Mouse (Mus musculus) layer of hippocampus, adult 9-11 months (tissue): ENCODE measurements at regions not wholly inside any gene's neighbourhood (a gene's known extent, or its start where the extent isn't known, plus 50 kb on each side); places are given as distances from the start of the nearest gene placed in this dataset.

Experiments
- DNase-seq: peaks from one replicate; pipeline ENCODE4 v3.0.0; 2022

DNA sequence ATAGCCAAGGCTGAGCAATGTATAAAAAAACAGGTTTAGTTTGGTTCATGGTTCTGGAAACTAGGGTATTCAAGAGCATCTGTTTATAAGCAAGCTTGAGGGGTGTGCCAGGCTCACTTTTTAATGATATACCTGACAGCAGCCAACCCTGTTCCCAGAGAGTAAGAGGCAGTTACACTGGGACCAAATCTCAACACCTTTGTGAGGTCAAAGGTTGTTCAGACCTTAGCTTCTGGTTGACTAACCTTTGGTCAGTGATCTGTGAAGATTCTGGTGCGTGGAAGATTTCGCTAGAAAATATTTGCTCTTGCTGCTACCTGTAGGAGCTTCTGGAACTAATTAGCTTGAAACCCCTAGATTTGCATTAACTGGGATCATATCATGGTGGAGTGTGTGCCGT, 140.8 kb downstream of the Bod1 start:
- DNase-seq = no peak

DNA sequence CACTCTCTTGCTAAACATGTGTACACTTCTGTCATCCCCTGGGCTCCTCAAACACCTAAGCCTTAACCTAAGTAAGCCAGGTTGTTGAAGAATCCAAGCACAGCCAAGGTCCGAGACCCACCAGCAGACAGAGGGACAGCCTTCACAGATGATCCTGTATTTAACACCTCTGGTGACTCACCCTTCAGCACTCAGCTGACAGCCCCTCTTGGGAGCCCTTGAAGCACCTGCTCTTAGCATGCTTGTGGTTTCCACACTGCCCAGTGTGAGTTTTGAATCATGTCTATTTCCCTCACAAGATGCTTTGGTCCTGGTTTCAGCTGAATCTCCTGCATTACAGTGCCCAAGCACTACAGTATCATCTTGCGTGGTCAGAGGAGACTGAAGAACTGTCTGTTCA, 142.0 kb downstream of the Bod1 start:
- no peak for DNase-seq

DNA sequence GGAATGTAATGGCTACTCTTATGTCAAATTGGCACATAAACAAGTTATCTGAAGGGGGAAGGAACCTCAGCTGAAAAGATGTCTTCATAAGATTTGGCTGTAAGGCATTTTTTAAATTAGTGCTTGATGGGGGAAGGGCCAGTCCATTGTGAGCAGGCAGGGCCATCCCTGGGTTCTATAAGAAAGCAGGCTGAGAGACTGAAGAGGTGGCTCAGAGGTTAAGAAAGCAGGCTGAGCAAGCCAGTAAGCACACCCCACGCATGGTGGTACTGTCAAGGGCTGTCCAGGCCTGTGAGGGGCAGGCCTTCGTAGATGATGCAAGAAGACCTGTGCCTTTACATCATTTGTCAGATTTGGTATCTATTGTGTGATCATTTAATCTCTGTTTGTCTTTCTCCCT, 147.0 kb downstream of the Bod1 start:
- no peak for DNase-seq

DNA sequence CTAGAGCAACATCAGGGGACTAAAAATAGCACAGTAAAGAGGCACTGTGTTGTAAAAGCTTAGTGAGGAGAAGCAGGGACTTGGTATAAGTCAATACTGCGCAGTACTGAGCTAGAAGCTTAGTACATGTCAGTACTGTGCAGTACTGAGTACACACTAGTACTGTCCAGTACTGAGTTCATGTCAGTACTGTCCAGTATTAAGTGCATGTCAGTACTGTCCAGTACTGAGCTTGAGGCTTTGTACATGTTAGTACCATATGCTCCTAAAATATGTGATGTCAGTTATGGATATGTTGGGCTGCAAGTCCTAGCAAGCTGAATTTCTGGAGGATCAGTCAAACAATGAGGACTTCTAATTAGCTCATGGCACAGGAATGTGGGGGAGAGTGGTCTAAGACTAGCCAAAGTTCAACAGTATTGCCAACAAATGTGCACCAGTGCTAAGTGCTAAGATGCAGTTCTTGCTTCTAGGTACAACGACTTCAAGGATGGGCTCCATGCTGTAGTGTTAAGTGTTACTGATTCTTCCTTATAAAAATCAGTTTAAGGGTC, 147.5 kb downstream of the Bod1 start:
- no peak for DNase-seq

DNA sequence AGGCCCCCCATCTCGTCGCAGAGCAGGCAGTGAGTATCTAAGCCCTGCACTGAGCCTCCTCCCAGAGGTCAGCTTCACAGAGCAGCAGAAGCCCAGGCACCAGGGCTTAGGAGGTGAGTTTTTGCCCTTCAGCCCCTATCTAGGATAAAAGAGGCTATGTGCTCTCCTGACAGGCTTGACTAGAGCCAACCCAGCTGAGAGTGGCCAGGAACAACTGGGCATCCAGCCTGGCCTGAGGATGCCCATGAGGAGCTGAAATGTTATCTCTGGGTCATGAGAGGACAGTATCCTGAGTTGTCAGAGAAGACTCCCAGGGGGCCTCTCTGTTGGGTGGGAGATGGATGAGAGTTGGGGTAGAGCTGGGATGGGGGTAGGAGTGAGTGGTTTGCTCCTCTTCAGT, 149.6 kb downstream of the Bod1 start:
- DNase-seq = no peak

DNA sequence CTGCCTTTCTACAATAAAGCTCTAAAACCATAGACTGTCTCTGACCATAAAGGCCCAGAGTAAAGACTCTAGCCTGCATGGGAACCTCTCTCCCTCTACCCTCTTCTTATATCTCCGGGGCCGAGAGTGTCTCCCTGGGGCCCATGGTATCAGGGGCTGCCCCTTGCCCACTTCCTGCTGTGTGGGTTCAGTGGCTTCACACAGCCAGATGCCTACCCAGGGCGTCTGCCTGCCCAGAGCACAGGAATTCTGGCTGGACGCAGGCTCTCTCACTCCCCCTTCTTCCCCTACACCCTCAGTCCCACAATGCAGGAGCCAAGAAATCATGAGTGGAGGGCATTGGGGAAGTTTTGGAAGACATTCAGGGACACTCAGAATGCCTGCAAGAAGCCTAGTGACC, 150.8 kb downstream of the Bod1 start:
- DNase-seq = no peak

DNA sequence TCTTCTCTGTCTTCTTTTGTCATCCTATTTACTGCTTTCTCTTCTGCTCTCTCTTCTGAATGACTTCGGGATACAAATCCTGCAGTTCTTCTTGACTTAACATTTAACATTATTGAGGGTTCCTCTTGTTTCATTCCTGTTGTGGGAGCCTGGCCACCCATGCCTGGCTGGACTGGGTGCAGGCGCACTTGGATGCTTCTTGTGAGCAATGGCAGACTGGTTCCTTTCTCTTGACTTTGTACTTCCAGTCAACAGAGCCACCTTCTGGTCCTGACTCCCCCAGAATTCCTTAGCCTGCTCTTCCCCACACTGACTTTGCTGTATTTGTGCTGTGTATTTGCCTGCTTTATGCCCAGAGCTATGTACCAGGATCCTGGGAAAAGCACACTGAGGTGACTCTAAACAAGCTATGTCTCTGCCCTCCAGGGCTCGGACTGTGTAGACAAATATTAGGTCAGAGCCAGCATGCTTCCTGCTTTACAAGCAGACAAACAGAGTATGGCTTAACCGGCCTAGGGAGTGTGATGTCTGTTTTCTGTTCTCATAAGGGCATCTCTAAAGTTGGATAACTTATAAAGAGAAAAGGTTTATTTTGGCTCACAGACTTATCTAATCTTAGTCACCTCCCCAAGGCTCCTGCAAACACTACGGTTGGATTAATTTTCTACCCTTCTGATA, 133.5 kb upstream of the Stc2 start:
- no peak for DNase-seq

DNA sequence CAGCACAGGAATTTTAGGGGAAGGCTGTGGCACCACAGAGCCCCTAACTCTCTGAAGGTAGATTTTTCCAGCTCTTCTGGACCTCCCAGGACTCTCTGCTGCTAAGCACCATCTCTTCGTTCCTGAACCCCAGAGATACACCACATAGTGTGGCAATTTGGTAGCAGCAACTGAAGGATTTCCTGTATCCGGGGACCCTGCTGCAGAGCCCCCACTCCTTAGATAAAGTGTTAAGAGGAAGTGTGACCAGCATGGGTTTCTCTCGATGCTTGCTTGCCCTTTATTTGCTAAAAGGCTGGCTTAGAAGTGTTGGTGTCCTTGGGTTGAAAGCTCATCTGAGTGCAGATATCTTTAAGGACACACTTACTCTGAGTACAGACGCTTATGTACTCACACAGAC, 115.6 kb upstream of the Stc2 start:
- DNase-seq = no peak

DNA sequence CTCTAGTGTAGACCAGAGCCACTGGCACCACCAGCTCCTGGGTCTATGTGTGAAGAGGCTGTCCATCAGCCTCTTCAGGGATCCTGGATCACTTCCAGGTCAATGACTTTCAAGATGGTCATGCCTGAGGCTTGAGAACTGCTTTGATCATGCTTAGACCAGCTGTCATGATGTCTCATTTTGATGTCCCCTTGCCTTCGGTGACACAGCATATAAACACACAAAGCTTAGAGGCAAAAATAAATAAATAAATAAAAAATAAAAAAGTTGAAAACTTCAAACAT, 111.1 kb upstream of the Stc2 start:
- DNase-seq = no peak

DNA sequence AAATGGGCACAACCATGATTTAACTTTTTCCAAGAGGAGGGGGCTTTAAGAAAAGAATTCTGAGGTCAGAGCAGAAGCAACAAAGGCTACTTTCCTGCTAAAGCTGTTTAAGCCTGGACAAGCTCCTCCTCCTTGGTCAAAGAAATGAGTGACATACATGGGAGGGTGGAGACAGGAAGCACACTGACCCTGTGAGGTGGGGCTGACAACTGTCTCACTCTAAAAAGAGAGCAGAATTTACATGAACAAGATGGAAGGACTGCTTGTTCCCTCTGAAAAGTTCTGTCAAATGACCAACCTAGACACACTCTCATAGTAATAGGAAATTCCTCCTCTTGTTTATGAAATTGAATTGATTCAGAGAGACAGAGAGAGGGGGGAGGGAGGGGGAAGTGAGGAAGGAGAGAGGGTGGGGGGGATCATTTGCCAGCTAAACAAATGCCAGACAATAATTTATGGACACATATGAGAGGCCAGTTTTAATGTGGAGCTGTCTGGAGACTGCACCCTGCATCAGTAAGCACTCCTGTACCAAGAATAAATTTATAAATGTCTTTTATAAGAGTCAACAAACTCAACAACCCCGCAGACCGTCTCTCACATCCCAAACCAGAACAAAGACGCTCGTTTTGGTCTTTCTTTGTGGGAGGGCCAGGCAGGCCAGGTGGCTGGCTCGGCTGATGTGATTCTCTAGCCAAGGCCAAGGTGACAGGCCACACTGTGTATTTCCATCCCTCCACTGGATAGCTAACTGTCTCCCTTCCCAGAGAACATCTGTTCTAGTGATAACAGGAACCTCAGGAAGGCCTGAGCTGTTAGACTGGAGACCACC, 110.6 kb upstream of the Stc2 start:
- DNase-seq = no peak

DNA sequence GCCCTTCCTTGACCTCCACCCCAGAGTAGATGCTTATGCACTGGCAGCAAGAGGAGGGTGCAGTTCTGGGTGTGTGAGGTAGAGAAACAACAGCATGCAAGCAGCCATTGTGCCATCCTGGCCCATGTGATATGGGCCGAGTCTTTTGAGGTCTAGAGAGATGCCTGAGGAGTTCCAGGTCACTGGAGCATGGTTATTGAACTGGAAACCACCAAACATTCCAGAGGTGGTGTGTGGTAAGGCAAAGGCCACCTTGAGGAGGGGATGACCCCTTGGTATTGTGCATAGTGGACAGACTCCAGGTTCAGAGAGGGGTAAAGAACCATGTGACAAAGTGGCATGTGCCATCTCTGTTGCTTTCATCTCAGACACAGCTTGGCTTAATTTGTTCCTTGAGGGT, 107.9 kb upstream of the Stc2 start:
- no peak for DNase-seq

DNA sequence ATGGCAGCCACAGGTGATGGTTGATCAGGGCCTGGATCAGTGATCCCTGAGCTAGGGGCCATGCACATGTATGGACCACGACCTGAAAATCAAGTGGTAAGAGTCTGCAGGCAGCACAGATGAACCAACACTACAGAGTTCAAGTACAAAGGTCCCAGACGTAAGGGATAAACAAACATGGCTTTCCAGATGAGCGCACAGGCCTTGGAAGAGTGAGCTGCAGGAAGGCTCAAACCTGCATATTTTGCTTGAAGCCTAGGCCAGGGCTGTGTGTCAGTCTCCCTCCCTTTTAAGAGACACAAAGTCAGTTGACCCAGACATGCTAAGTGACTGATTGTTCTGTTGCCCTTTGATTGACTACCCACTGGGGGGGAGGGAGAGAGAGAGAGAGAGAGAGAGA, 107.2 kb upstream of the Stc2 start:
- no peak for DNase-seq

DNA sequence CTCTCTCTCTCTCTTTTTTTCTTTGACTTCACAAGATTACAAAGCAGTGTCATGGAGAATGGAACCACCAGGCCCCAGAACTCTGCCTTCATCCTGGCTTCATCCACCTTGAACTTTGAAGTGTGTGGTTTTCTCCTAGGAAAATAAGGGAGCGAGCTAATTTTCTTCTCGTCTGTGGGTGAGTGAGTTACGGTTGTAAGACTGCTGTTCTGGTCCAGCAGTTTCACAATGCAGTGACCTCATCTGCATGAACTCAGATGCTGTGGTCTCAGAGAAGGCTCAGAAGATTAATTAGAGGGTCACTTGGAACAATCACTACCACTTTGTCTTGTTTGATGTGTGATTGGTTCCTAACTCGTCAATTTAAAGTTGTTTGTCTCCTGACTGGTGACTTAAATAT, 103.1 kb upstream of the Stc2 start:
- no peak for DNase-seq

DNA sequence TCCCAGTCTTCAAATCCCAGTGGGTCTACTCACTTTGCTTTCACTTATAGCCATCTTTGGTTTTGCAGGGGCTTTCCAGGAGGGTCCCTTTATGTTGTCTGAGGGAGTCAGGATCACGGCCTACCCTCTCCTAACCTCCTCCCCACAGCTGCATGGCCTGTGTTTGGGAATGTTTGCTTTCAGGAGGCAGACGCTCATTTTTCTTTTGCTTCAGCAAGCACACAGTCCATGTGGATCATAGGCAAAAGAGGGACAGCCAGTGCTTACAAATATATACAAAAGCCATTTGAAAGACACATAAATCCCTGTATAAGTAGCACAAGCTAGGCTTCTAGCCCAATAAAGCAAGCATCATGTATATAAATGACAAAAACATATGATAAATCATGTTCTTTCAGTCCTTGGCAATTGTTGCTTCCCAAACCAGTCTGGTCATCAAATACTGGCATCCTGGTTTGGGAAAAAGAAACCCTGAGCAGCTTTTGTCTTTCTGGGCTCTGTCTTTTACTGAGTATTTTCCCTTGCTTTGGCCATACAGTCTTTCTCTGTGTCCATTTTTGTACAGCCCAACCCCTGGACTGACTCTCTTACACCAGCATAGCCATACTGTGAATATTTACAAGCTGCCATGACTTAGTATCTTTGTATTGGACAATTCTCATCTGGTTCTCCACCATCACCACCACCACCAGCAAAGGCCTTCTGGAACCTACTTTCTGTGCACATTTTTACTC, 101.0 kb upstream of the Stc2 start:
- DNase-seq = no peak

DNA sequence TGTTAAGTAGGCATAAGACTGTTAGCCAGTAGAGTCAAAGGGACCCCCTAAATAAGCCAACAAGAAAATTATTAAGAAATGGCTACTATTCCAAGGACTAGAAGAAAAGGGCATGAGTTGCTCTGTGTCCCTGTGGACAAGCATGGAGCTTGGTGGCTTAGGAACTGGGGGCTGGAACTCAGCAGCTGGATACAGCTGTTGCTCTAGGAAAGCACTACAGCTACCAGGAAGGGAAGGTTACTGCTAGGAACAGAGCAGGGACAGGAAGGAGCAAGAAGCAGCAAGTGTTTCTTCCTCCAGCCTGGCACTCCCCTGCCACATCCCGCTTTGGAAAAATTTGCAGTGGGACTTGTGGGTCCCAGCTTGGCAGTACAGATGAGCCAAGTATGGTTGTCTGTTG, 95.0 kb upstream of the Stc2 start:
- no peak for DNase-seq

DNA sequence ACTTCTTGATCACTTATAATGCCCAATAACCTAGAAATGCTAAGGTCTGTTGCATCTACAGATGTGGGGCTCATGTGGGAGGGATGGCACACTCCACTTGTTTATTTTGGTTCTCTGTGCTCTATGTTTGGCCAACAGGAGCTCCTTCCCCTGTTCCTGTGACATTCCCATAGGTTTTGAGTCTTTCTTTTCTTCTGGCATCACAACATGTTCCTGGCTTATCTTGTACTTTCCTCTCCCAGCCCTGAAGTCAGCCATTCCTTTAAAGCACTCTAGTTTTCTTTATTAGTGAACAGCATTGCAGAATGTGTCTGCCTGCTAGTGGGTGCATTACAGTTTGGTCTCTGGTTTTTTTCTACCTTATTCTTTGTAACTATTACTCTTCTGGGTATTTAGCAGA, 92.6 kb upstream of the Stc2 start:
- no peak for DNase-seq

DNA sequence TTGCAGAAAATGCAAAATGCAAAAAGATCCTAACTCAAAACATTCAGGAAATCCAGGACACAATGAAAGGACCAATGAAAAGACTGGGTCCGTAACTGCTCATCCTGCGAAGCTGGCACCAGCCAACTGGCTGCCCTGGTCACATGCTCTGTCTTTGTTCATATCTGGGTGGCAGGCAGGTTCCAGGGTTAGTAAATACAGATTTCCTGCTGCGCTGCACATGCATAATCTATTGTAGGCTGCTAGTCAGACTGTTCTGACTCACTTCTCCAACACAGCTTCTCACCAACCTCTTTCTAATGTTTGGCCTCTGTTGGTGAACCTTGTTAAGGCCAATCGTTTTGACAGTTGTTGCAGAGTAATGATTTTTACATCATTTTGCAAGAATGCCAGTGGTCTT, 92.0 kb upstream of the Stc2 start:
- DNase-seq = no peak

DNA sequence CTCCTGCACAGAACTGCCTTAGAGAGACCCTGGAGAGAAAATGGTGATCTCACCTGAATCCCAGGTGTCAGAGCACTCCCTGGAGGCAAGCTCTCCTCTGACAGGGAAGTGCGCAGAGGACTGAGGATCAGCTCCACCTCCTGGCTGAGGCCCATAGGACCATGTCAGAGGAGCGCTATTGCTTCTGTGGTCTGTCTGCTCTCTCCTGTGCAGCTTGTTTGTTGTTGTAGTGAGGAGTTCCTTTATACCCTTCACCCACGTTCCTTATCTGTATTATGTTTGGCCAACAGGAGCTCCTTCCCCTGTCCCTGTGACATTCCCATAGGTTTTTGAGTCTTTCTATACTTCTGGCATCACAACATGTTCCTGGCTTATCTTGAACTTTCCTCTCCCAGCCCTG, 91.5 kb upstream of the Stc2 start:
- DNase-seq = no peak

DNA sequence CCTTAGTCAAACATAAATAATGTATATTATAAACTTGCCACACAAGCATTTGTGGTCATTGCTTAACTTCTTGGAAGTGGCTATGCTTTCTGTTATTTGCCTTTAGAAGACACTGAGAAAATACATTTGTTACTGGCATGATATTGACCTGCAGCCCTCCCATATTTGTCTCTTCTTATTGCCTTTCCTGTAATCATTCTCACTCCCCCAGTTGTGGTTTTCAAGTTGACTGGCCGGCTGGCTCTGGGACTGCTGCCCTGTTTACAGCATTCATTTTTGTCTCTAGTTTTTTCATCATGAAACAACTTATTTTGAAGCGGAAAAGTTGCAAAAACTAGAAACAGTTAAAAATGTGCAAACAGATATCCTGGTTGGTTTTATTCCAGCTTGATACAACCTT, 57.5 kb upstream of the Stc2 start:
- no peak for DNase-seq
